Mouse (Mus musculus) kidney, adult 9 months (tissue): ENCODE measurements around the gene Tmem63b.
A peak's percentile ranks its signal among the peaks of the same experiment; 100 is the strongest.

Source experiments
- DNase-seq: peaks from one replicate; pipeline ENCODE4 v3.0.0; 2022

Gene Tmem63b

GRCm38 (mm10) chr17:45618941-45619385, 67.7 kb downstream of the Tmem63b start:
- peak; percentile 70 for DNase-seq

DNA sequence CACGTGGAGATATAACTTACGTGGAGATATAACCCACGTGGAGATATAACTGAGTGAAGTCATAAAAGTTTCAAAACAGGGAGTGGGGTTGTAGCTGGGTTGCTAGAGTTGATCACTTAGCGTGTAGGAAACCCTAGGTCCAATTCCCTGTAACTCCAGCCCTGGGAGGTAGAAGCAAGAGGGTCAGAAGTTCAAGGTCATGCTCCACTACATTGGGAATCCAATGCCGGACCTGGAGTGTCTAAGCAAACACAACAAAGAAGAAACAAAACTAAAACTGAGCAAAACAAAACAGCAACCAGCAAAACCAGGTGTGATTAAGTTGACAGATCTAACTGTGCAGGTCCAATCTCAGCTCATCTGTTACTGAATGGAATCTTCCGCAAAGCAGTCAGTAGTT, 69.0 kb downstream of the Tmem63b start:
- no peak for DNase-seq

DNA sequence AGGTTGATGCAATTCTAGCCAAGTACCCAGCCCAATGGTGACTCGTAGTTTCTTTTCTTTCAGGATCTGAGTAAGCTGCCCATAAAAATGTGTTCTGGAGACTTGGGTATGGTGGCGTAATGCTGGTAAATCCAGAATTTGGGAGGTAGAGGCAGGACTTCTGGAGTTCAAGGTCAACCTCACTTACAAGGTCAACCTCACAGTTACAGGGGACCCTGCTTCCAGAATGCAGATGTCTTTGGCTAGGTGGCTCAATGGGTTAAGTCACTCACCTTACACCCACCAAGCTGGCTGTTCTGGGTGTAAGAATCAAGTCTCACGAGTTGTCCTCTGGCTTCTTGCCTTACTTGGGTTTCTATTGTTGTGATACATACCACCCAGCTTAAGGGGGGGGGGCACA, 70.0 kb downstream of the Tmem63b start:
- DNase-seq = no peak

DNA sequence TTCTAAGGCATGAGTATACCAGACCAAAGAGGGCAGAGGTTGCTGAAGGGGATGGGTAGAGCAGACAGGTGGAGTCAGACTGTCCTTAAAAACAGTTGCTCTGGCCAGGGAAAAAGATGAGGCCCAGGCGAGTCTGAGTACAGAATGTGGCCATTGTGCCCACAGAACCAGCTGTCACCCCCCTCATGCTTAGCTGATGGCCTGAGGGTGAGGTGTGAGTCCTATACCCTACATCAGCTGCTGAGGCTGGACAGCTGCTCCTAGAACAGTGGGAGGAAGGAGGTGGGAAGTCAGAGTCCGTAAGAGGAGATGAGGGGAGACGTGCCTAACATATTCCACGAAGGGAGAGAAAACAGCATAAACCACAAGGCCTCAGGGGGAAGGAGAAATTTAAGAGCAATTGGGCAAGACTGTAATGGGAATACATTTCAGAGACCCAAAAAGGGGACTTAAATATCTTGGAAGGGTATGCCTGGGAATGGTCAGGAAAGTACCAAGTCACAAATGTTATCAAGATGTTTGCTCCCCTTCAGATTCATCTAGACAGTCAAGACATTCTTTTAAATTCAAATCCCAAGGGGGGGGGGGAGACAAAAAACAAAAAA, 70.6 kb downstream of the Tmem63b start:
- no peak for DNase-seq

GRCm38 (mm10) chr17:45612921-45613320, 73.8 kb downstream of the Tmem63b start:
- no peak for DNase-seq

DNA sequence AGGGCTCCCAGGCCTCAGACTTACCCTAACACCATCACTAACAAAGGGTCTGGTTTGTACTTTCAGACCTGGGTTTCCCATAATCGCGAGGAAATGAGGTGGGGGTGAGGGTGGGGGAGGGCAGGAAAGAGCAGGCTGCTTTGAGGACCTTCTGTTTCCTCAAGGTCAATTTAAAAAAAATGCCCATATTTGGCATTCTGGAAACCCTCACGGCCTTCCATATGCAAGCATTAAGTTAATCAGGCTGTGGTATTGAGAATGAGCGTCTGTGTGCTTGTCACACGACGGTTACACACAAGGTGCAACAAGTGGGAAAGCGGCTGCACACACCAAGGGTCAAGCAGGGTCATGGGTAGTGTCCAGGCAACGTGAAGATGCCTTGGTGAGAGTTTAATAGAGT, 74.7 kb downstream of the Tmem63b start:
- DNase-seq = no peak
